Mouse (Mus musculus): ENCODE data around the gene Tln1.

DNA sequence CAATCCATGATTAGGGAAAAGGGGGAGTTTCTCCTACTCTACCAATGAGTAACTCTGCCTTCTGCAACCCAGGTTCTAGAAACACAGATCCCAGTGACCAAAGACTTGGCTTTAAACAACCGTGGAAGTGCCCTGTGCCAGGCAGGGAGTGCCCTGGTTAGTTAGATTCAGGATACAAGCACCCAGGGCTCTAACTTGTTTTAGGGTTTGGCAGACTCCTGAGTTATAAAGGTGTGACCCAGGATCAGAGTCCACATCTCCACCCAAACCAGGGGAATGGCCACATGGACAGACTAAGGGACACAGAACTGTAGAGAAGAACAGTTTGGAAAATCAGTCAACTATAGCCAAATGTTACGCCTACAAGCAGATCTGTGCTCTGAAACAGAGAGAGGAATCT, 59.5 kb downstream of the Tln1 start:
- TF ChIP-seq CTCF (IDR thresholded peaks at IDR 0.05; ENCODE audit: low read depth) (no peak), EP300 (IDR thresholded peaks at IDR 0.05; ENCODE audit: low read depth) (no peak)

All from heart, postnatal 0 days (tissue).